Mouse (Mus musculus) hindbrain, postnatal 0 days (tissue): ENCODE results near the gene Synpr. TPM values are rescaled to one million over a fixed set of nuclear protein-coding genes. Genes with fewer than 3 reads are reported as not detected.

ENCODE experiments used
- ATAC-seq: fragments of 200-750 bp; cut with Nextera tagmentation; 2 replicates; pipeline ENCODE4 v1.8.0; 2017; ENCODE audit warnings: mild to moderate bottlenecking, moderate TSS enrichment, moderate library complexity
- DNase-seq: peaks from one replicate; pipeline ENCODE4 v3.0.0-alpha.2; 2015; ENCODE audit warnings: low spot score
- H3K27ac ChIP-seq: fragments of 300-500 bp; sonication (generic); 2 replicates; pipeline ENCODE4 v1.5.1; 2014; ENCODE audit warnings: mild to moderate bottlenecking
- H3K27me3 ChIP-seq: fragments of 300-500 bp; sonication (generic); 2 replicates; pipeline ENCODE4 v1.6.1; 2014; ENCODE audit warnings: low read length, mixed read lengths; ENCODE audit not compliant: insufficient read depth
- H3K36me3 ChIP-seq: fragments of 300-500 bp; sonication (generic); 2 replicates; pipeline ENCODE4 v1.6.1; 2014; ENCODE audit warnings: low read length, mixed read lengths; ENCODE audit not compliant: insufficient read depth
- H3K4me1 ChIP-seq: fragments of 300-500 bp; sonication (generic); 2 replicates; pipeline ENCODE4 v1.6.1; 2014; ENCODE audit warnings: antibody characterized with exemption, low read length, mixed read lengths; ENCODE audit not compliant: insufficient read depth
- H3K4me2 ChIP-seq: fragments of 300-500 bp; sonication (generic); 2 replicates; pipeline ENCODE4 v1.6.1; 2014; ENCODE audit warnings: low read depth, mild to moderate bottlenecking, low read length, moderate library complexity, mixed read lengths
- H3K4me3 ChIP-seq: fragments of 300-500 bp; sonication (generic); 2 replicates; pipeline ENCODE4 v1.5.1; 2014; ENCODE audit warnings: low read length
- H3K9ac ChIP-seq: fragments of 300-500 bp; sonication (generic); replicated peaks from 2 replicates; pipeline ENCODE4 v1.6.1; 2014; ENCODE audit warnings: mild to moderate bottlenecking, low read length, moderate library complexity, mixed read lengths
- H3K9me3 ChIP-seq: fragments of 300-500 bp; sonication (generic); 2 replicates; pipeline ENCODE4 v1.6.1; 2016; ENCODE audit warnings: low read length, mixed read lengths
- CTCF ChIP-seq: IDR thresholded peaks from 2 replicates; pipeline ENCODE4 v1.5.1; 2016; ENCODE audit warnings: antibody characterized with exemption, control low read depth, low read depth
- WGBS: fragments of 180-500 bp; shearing (Covaris S2); extraction: QIAGEN DNeasy Blood & Tissue Kit; methylation state at CpG from one replicate; pipeline ENCODE4 v1.1.7; 2014; 5-methylcytosine and 5-hydroxymethylcytosine counted together
- polyA plus RNA-seq: library from polyadenylated mRNA; unstranded; fragments of >200 nt; fragmentation: Nextera tagmentation; extraction: Ambion mirVana; gene quantifications from 2 replicates; pipeline ENCODE4 v1.2.1, GENCODE M21; 2015
- total RNA-seq: library from RNA; depleted of rRNA; stranded (reverse); fragments of >200 nt; gene quantifications from 2 replicates; pipeline ENCODE4 v1.2.3, GENCODE M21; 2014

The Synpr gene
- total and polyA plus RNA-seq, 2 experiments from 2014 or later: 58.2 to 59.9 TPM

GRCm38 (mm10) chr14:13361642-13362041 lies 77.1 kb downstream of the Synpr start:
- no peak overlapping the region for H3K9ac ChIP-seq
- no peak for TF ChIP-seq CTCF
- H3K4me3 ChIP-seq: no peak overlapping the region
- no peaks in the 10 kb centered on the region for H3K9me3 ChIP-seq
- 94% methylated on average over 3 of the region's 3 CpGs for WGBS
- H3K27me3 ChIP-seq: no peaks in the 10 kb centered on the region
- DNase-seq: no peak
- no peaks in the 10 kb centered on the region for H3K36me3 ChIP-seq
- H3K4me2 ChIP-seq: no peak overlapping the region
- no peaks in the 10 kb centered on the region for H3K4me1 ChIP-seq
- ATAC-seq: no peak
- H3K27ac ChIP-seq: no peak overlapping the region

GRCm38 (mm10) chr14:13368309-13368708 lies 83.7 kb downstream of the Synpr start:
- no peaks in the 10 kb centered on the region for H3K36me3 ChIP-seq
- H3K9me3 ChIP-seq: no peaks in the 10 kb centered on the region
- no peak overlapping the region for H3K4me3 ChIP-seq
- H3K27ac ChIP-seq: no peak overlapping the region
- no peaks in the 10 kb centered on the region for H3K4me1 ChIP-seq
- H3K9ac ChIP-seq: no peak overlapping the region
- H3K4me2 ChIP-seq: no peak overlapping the region
- DNase-seq: no peak
- TF ChIP-seq CTCF: peak; percentile 22; the same call in 1 of the 2 replicates
- H3K27me3 ChIP-seq: no peaks in the 10 kb centered on the region
- 84% methylated on average over 3 of the region's 3 CpGs for WGBS
- ATAC-seq: no peak

- WGBS: 63% methylated on average over 7 of the region's 7 CpGs
- no peak for DNase-seq
- no peaks in the 10 kb centered on the region for H3K36me3 ChIP-seq
- H3K9ac ChIP-seq: no peak overlapping the region
- no peaks in the 10 kb centered on the region for H3K9me3 ChIP-seq
- no peak overlapping the region for H3K4me3 ChIP-seq
- no peaks in the 10 kb centered on the region for H3K4me1 ChIP-seq
- no peak overlapping the region for H3K27ac ChIP-seq
- no peaks in the 10 kb centered on the region for H3K27me3 ChIP-seq
- no peak overlapping the region for H3K4me2 ChIP-seq
- ATAC-seq: no peak
- no peak for TF ChIP-seq CTCF
These were observed 104.5 kb downstream of the Synpr start for GRCm38 (mm10) chr14:13389081-13389480.

GRCm38 (mm10) chr14:13389954-13390353 lies 105.4 kb downstream of the Synpr start:
- no peak for TF ChIP-seq CTCF
- DNase-seq (peak; percentile 49), ATAC-seq (0 out of 2 replicates have a peak, but pooled peaks have one; percentile 49)
- Histone ChIP-seq H3K4me2 (no peak overlapping the region), H3K27ac (no peak overlapping the region), H3K9ac (no peak overlapping the region), H3K36me3 (no peaks in the 10 kb centered on the region), H3K4me3 (no peak overlapping the region), H3K9me3 (no peaks in the 10 kb centered on the region), H3K4me1 (no peaks in the 10 kb centered on the region), H3K27me3 (no peaks in the 10 kb centered on the region)
- WGBS: 79% methylated on average over 5 of the region's 5 CpGs

GRCm38 (mm10) chr14:13399226-13400020 lies 114.8 kb downstream of the Synpr start:
- no peaks in the 10 kb centered on the region for H3K9me3 ChIP-seq
- H3K27ac ChIP-seq: no peak overlapping the region
- no peaks in the 10 kb centered on the region for H3K36me3 ChIP-seq
- H3K27me3 ChIP-seq: no peaks in the 10 kb centered on the region
- ATAC-seq (no peak), DNase-seq (no peak)
- WGBS: 44% methylated on average over 6 of the region's 6 CpGs
- no peaks in the 10 kb centered on the region for H3K4me1 ChIP-seq
- H3K4me3 ChIP-seq: no peak overlapping the region
- TF ChIP-seq CTCF: no peak
- H3K9ac ChIP-seq: no peak overlapping the region
- H3K4me2 ChIP-seq: no peak overlapping the region

GRCm38 (mm10) chr14:13411636-13412035 lies 127.1 kb downstream of the Synpr start:
- no peak overlapping the region for H3K9ac ChIP-seq
- WGBS: 44% methylated on average over 1 of the region's 1 CpGs
- no peak overlapping the region for H3K4me2 ChIP-seq
- no peak for TF ChIP-seq CTCF
- H3K9me3 ChIP-seq: no peaks in the 10 kb centered on the region
- H3K36me3 ChIP-seq: no peaks in the 10 kb centered on the region
- no peaks in the 10 kb centered on the region for H3K4me1 ChIP-seq
- no peak overlapping the region for H3K27ac ChIP-seq
- no peak for ATAC-seq
- H3K27me3 ChIP-seq: no peaks in the 10 kb centered on the region
- H3K4me3 ChIP-seq: no peak overlapping the region
- no peak for DNase-seq

GRCm38 (mm10) chr14:13440723-13441122 lies 156.1 kb downstream of the Synpr start:
- ATAC-seq: no peak
- H3K9ac ChIP-seq: no peak overlapping the region
- H3K9me3 ChIP-seq: no peaks in the 10 kb centered on the region
- no peaks in the 10 kb centered on the region for H3K4me1 ChIP-seq
- DNase-seq: no peak
- no peak overlapping the region for H3K4me3 ChIP-seq
- no peaks in the 10 kb centered on the region for H3K27me3 ChIP-seq
- no peaks in the 10 kb centered on the region for H3K36me3 ChIP-seq
- TF ChIP-seq CTCF: no peak
- WGBS: 82% methylated on average over 6 of the region's 6 CpGs
- H3K27ac ChIP-seq: no peak overlapping the region
- no peak overlapping the region for H3K4me2 ChIP-seq
